Mouse (Mus musculus): ENCODE results near the gene Ly6g6c.

Gene Ly6g6c

DNA sequence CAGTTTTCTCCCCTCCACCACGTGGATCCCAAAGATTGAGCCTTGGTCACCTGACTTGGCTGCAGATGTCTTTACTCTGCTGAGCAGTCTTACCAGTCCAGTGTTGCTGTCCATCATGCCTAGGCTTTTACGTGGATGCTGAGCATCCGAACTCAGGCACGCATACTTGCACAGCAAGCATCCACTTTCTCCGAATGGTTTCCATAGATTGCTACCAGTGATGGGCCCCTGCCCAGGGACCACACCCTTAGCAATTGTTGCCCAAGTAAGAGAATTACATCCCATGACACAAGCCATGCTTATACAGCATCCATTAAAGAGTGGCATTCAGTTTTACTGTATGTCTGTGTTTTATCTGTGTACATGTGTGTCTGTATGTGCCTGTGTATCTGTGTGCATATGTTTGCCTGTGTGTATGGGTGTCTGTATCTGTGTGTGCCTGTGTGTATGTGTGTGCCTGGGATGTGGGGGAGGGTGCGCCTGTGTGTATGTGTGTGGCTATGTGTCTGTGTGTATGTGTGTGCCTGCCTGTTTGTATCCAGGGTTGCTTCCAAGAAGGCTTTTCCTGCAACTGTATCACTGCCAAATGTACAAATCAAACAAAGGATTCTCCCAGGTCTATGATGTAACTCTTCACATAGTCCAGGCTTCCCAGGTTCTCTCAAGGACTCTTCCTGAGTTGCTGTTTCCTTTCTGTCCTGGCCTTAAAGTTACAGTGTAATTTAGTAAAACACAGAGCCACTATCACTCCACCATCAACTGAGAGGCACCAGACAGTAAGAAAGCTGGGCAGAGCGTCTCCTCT is 9.3 kb upstream of the Ly6g6c start:
- DNase-seq (ENCODE audit: low spot score in 2 of 2), result no peak

DNA sequence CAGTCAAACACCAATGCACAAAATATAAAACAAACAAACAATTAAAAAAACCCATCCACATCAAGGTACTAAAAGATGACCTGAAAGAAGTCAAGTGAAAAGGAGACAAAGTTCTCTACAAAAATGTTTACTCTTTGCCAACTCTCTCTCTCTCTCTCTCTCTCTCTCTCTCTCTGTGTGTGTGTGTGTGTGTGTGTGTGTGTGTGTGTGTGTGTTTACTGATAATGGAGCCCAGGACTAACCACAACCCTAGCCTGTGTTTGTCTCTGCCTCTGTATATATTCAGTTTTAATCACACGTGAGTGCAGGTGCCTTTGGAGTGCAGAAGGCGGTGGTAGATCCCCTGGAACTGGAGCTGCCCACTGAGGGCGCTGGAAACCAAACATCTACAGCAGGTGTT is 8.1 kb upstream of the Ly6g6c start:
- DNase-seq (ENCODE audit: low spot score in 2 of 2), result no peak

- DNase-seq (ENCODE audit: low spot score in 2 of 2), result no peak
Observed at GRCm38 (mm10) chr17:35058316-35058715, 6.9 kb upstream of the Ly6g6c start.

DNA sequence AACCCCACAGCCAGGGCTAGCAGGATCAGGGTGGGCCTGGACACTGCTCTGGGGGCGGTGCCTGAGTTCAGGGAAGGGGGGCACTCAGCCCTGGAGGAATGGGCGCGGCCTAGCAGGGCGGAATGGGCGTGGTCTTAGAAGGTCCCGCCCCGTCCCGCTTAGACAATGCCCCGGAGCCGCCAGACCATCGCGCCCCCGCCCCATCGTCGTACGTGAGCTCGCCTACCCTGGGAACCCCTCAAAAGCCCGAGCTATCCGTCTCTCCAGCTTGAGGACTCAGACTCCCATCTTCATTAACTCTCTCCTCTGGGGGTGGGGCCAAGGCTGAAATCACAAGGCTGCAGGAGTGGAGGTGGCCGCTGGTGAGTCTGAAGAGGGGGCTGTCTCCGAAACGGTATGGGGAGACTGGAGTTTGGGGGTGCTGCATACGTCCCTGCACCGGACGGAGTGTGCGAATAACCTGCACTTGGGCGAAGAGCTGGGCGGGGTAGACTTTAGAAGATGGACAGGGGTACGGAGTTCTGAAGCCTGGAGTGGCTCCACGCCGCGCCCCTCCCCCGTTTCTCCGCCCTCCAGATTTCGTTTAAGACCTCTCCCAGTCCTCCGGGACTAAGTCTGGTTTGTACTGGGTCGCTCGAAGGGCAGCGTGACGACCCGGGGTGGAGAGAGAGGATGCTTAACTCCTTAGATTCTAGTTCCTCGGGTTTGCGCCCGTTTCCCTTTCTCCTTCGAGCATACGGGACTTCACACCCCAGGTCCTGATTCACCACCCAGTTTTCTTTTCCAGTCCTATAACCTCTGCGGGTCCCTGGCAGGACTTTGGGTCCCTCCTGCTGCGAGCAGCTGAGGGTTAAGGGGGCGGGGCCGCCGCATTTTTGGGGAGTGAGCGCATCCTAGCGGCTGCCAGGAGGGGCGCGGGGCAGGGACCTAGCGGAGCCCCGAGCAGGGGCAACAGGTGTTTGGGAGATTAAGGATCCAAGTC is 6.0 kb upstream of the Ly6g6c start, which contains the start of gene Ddah2:
TSS of gene Ddah2 (plus strand) at position 125 of the 982 bp plus-strand sequence.
- peak; percentile 91 to 93 for DNase-seq (ENCODE audit: low spot score in 2 of 2)

DNA sequence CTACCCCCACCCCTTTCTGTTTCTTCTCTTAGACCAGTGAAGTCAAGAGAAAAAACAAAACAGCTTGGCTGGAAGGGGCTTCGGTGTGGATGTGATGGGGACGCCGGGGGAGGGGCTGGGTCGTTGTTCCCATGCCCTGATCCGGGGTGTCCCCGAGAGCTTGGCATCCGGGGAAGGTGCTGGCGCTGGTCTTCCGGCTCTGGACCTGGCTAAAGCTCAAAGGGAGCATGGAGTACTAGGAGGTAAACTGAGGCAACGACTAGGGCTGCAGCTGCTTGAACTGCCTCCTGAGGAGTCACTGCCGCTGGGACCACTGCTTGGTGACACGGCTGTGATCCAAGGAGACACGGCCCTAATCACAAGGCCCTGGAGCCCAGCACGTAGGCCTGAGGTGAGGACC is 5.1 kb upstream of the Ly6g6c start:
- no peak for DNase-seq (ENCODE audit: low spot score in 2 of 2)

DNA sequence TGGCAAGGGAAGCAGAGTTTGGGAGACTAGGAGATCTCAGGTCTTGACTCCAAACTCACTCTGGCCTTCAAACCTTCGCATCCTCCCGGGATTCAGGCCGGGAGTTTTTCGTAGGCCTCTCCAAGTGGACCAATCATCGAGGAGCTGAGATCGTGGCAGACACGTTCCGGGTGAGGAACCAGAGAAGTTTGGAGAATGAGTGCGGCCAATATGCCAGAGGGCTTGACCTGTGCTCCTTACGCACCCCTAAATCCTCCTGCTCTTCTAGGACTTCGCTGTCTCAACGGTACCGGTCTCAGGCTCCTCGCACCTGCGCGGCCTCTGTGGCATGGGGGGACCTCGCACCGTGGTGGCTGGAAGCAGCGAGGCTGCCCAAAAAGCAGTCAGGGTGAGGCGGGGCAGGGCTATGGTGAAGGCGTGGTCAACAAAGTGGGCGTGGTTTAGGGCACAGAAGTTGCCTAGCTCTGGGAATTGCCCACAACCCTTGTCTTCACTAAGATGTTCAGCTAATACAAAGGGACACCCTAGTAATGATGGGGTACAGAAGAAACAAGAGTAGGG is 4.4 kb upstream of the Ly6g6c start:
- DNase-seq (ENCODE audit: low spot score in 2 of 2), result no peak

DNA sequence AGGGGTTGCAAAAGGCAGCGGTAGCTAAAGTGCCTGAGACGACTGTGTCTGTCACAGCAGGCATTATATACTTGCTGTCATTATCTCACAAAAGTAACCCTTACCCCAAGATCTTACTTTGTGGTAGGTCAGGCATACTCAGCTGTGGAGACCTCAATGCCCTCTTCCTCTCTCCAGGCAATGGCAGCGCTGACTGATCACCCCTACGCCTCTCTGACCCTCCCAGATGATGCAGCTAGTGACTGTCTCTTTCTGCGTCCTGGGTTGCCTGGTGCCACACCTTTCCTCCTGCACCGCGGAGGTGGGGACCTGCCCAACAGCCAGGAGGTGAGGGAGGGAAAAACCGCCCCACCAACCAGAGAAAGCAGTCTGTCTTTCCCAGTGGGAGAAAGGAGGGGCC is 3.9 kb upstream of the Ly6g6c start:
- no peak for DNase-seq (ENCODE audit: low spot score in 2 of 2)

GRCm38 (mm10) chr17:35063466-35063865 is 1.7 kb upstream of the Ly6g6c start:
- DNase-seq (ENCODE audit: low spot score in 2 of 2), result no peak

GRCm38 (mm10) chr17:35064378-35064877 is 760 bp upstream of the Ly6g6c start:
- DNase-seq (ENCODE audit: low spot score in 2 of 2), result no peak

GRCm38 (mm10) chr17:35066084-35066483 is 896 bp downstream of the Ly6g6c start, which contains the start of gene Mpig6b:
TSS of gene Mpig6b (minus strand) at chr17:35066184.
- DNase-seq (ENCODE audit: low spot score in 2 of 2), result no peak

DNA sequence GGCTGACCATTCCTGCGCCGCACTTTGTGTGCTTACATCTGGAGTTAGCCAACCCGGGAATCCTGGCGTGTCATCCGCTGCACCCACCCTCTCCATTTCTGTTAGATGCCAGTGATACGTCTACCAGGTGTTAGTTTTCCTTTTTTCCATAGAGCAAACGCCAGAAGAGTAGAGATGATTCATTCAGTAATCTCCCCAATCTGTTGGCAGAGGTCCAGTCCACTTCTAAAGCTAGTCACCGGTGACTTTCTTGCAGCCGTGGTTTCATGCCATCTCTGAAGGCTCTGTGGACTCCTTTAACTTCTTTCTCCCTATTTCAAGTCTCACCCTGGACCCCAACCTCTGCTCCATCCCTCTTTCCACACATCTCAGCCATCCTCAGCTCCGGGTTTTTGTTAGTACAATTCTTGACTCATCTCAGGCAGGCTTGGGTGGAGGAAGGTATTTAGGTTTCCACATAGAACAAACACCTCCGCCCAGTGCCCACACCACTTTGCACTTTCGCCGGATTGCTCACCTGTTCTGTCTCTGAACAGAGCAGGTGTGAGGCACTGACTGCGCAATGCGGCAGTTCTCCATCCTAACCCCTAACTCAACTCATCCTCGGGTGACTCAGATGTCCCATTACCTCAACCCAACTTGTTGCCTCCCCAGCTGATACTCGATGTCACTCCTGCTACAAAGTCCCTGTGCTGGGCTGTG is 3.2 kb downstream of the Ly6g6c start:
- no peak for DNase-seq (ENCODE audit: low spot score in 2 of 2)

- DNase-seq (ENCODE audit: low spot score in 2 of 2), result no peak
Observed at GRCm38 (mm10) chr17:35070556-35071229, 5.5 kb downstream of the Ly6g6c start.

DNA sequence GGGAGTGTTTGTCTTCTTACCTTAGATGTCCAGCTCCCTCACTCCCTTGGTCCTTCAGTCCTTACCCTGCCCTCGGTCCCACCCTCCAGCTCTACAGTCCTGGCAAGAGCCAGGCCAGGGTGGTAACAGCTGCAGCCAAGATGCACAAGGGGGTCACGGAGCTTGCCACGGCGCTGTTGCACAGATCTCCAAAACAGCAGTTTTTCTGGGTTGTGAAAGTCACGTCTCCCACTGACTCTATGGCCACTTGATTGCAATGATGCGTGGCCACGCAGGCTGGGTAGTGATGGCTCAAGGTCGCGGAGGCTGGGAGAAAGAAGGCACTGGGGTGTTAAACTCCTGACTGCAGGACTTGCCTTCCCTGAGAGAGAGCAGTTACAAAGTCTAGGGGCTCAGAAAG is 6.3 kb downstream of the Ly6g6c start:
- no peak for DNase-seq (ENCODE audit: low spot score in 2 of 2)

GRCm38 (mm10) chr17:35074097-35074496 is 8.9 kb downstream of the Ly6g6c start:
- no peak for DNase-seq (ENCODE audit: low spot score in 2 of 2)

- no peak for DNase-seq (ENCODE audit: low spot score in 2 of 2)
Observed at GRCm38 (mm10) chr17:35076507-35077176, 11.5 kb downstream of the Ly6g6c start, which contains the start of gene Ly6g6e. TSS of gene Ly6g6e (plus strand) at chr17:35076902.

- no peak for DNase-seq (ENCODE audit: low spot score in 2 of 2)
Observed at GRCm38 (mm10) chr17:35077285-35077684, 12.1 kb downstream of the Ly6g6c start.

DNA sequence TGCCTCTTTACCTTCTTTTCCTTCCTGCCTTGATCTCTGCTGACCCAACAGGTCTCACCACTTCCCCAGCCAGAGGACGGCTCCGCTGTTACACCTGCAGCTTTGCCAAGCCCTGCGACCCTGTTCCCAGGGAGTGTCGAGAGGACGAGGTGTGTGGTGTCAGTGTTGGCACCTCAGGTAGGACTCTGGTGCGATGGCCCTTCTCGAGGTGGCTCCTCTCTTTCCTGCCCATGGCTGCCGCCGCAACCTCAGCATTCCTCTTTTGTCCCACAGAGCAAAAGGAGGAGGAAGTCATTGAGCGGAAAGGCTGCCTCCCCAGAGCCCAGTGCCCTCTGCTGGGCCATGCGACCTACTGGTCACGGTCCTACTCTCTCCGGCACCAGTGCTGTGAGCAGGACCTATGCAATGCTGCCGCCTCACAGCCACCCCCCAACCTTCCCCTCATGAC is 12.6 kb downstream of the Ly6g6c start, which contains the start of gene Ly6g6d:
TSS of gene Ly6g6d (minus strand) at position 280 of the 448 bp plus-strand sequence.
- peak in 1 of 2 experiments; percentile 61 for DNase-seq (ENCODE audit: low spot score in 2 of 2)

GRCm38 (mm10) chr17:35079778-35080177 is 14.6 kb downstream of the Ly6g6c start:
- DNase-seq (ENCODE audit: low spot score in 2 of 2), result no peak

- DNase-seq (ENCODE audit: low spot score in 2 of 2), result no peak
Observed at GRCm38 (mm10) chr17:35080248-35080647, 15.1 kb downstream of the Ly6g6c start.

- no peak for DNase-seq (ENCODE audit: low spot score in 2 of 2)
Observed at GRCm38 (mm10) chr17:35080710-35081109, 15.5 kb downstream of the Ly6g6c start.
